Mouse (Mus musculus) neural tube, embryonic 13.5 days (tissue): ENCODE results near the gene Iqcn. TPM values are rescaled to one million over a fixed set of nuclear protein-coding genes. Genes with fewer than 3 reads are reported as not detected.
A peak's percentile ranks its signal among the peaks of the same experiment; 100 is the strongest.

ENCODE experiments used
- ATAC-seq: fragments of 200-750 bp; cut with Nextera tagmentation; 2 replicates; pipeline ENCODE4 v1.8.0; 2017; ENCODE audit warnings: low read depth, mild to moderate bottlenecking, moderate TSS enrichment, moderate library complexity
- H3K27ac ChIP-seq: fragments of 300-500 bp; sonication (generic); replicated peaks from 2 replicates; pipeline ENCODE4 v1.5.1; 2015; ENCODE audit warnings: moderate library complexity, mild to moderate bottlenecking, inconsistent platforms
- H3K27me3 ChIP-seq: fragments of 300-500 bp; sonication (generic); 2 replicates; pipeline ENCODE4 v1.6.1; 2015; ENCODE audit warnings: mild to moderate bottlenecking, inconsistent platforms
- H3K36me3 ChIP-seq: fragments of 300-500 bp; sonication (generic); 2 replicates; pipeline ENCODE4 v1.6.1; 2015; ENCODE audit warnings: mild to moderate bottlenecking, inconsistent platforms
- H3K4me1 ChIP-seq: fragments of 300-500 bp; sonication (generic); replicated peaks from 2 replicates; pipeline ENCODE4 v1.6.1; 2015; ENCODE audit warnings: inconsistent platforms
- H3K4me2 ChIP-seq: fragments of 300-500 bp; sonication (generic); 2 replicates; pipeline ENCODE4 v1.6.1; 2015; ENCODE audit warnings: inconsistent platforms, mild to moderate bottlenecking, moderate library complexity
- H3K4me3 ChIP-seq: fragments of 300-500 bp; sonication (generic); 2 replicates; pipeline ENCODE4 v1.5.1; 2015; ENCODE audit warnings: mild to moderate bottlenecking, inconsistent platforms
- H3K9ac ChIP-seq: fragments of 300-500 bp; sonication (generic); 2 replicates; pipeline ENCODE4 v1.6.1; 2015; ENCODE audit warnings: moderate library complexity, mild to moderate bottlenecking, inconsistent platforms
- H3K9me3 ChIP-seq: fragments of 300-500 bp; sonication (generic); 2 replicates; pipeline ENCODE4 v1.6.1; 2016; ENCODE audit warnings: inconsistent platforms
- WGBS: fragments of 180-500 bp; shearing (Covaris S2); methylation state at CpG from one replicate; pipeline ENCODE4 v1.1.7; 2015; 5-methylcytosine and 5-hydroxymethylcytosine counted together
- polyA plus RNA-seq: library from polyadenylated mRNA; unstranded; fragments of >200 nt; fragmentation: Nextera tagmentation; extraction: Ambion mirVana; gene quantifications from 2 replicates; pipeline ENCODE4 v1.2.1, GENCODE M21; 2015

Iqcn gene
- polyA plus RNA-seq, 1 experiment from 2014 or later, result 0.17 TPM

DNA sequence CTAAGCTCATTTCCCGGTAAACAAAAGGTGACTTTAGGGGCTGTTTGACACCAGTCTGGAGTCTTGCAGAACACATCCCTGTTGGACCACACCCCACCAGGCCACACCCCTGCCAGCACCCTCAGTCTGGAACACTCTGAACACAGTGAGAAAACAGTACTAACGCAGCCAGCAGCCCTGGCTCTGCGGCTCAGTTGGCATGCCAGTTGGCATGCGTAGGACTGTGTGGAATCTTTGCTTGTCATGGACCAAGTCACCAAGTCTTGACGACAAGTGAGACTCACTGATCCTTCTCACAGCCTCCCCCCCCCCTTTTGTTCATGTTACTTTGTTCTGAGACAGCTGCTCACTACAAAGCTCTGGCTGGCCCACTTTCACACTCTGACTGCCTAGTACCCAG lies 36.2 kb upstream of the Iqcn start:
- WGBS, result 72% methylated on average over 5 of the region's 5 CpGs
- Histone ChIP-seq H3K36me3 (no peaks in the 10 kb centered on the region), H3K4me3 (no peak overlapping the region), H3K27ac (no peak overlapping the region), H3K4me1 (peaks cover 7% of the 10 kb centered on the region), H3K4me2 (no peak overlapping the region), H3K27me3 (no peaks in the 10 kb centered on the region), H3K9me3 (no peaks in the 10 kb centered on the region), H3K9ac (no peak overlapping the region)
- ATAC-seq, result no peak

DNA sequence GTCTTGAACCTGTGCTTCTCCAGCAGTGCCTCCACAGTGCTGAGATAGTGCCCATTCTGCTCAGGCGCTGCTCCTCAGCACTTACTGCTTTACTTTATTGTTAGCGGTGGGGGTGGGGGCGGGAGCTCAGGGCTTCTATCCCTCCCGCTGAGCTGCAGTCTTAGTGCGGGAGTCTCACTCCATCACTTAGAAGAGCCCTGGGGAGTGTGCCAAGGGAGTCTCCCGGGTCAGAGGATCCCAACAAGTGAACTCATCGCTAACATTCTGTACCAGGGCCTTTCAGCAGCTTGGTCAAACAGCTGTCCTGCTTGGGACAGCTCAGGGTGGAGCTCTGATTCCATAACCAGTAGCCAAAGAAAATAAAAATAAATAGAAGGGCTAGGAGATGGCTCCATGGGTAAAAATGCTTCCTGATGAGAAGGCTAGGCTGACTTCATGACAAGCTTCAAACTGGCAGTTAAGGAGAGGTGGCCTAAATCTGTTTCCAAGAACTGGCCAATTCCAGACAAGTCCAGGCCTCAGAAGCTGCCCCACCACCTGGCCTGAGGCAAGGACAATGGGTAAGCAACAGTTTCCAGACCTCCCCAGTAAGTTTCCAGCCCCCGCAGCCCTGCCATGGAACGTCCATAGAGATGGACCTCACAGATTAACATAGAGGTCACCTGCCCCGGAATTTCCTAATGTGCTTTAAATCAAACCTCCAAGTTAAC lies 31.5 kb upstream of the Iqcn start:
- Histone ChIP-seq H3K27me3 (no peaks in the 10 kb centered on the region), H3K4me2 (no peak overlapping the region), H3K4me1 (peaks cover 34% of the 10 kb centered on the region), H3K4me3 (no peak overlapping the region), H3K27ac (peak overlapping the region; percentile 93; the same call in 1 of the 2 replicates), H3K9me3 (no peaks in the 10 kb centered on the region), H3K9ac (no peak overlapping the region), H3K36me3 (peaks cover 5% of the 10 kb centered on the region; the same call in 1 of the 2 replicates)
- no peak for ATAC-seq
- 65% methylated on average over 10 of the region's 10 CpGs for WGBS

DNA sequence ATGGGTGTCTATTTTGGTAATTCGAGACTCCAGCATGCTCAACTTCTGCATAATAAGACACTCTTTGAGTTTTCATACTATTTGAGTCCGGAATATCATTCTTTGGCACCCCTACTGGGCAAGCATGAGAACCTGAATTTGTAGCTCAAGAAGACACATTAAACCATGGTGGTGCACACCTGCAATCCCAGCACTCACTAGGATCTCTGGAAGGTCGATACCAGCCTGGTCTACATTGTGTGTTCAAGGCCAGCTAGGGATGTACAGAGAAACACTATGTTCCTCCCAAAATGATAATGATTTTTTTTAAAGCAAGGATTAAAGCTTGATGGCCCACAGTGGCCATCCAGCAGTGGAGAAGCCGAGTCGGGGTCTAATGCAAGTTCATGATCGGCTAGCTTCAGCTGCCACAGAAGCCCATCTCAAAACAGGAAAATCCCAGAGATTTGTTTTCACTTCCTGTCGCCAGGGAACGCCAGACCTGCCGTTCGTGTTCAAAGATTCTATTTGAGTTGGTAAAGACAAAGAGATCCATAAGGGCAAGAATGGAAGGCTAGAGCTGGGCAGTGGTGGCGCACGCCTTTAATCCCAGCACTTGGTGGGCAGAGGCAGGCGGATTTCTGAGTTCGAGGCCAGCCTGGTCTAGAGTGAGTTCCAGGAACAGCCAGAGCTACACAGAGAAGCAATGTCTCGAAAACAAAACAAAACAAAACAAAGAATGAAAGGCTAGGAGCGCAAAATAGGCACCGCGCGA lies 30.8 kb upstream of the Iqcn start:
- Histone ChIP-seq H3K4me3 (peak overlapping the region; percentile 60), H3K27me3 (no peaks in the 10 kb centered on the region), H3K27ac (peak overlapping the region; percentile 93), H3K9me3 (no peaks in the 10 kb centered on the region), H3K4me2 (peak overlapping the region; percentile 80), H3K9ac (peak overlapping the region; percentile 72), H3K36me3 (peaks cover 7% of the 10 kb centered on the region; the same call in 1 of the 2 replicates), H3K4me1 (peaks cover 34% of the 10 kb centered on the region)
- ATAC-seq, result peak; percentile 58
- 39% methylated on average over 19 of the region's 19 CpGs for WGBS

DNA sequence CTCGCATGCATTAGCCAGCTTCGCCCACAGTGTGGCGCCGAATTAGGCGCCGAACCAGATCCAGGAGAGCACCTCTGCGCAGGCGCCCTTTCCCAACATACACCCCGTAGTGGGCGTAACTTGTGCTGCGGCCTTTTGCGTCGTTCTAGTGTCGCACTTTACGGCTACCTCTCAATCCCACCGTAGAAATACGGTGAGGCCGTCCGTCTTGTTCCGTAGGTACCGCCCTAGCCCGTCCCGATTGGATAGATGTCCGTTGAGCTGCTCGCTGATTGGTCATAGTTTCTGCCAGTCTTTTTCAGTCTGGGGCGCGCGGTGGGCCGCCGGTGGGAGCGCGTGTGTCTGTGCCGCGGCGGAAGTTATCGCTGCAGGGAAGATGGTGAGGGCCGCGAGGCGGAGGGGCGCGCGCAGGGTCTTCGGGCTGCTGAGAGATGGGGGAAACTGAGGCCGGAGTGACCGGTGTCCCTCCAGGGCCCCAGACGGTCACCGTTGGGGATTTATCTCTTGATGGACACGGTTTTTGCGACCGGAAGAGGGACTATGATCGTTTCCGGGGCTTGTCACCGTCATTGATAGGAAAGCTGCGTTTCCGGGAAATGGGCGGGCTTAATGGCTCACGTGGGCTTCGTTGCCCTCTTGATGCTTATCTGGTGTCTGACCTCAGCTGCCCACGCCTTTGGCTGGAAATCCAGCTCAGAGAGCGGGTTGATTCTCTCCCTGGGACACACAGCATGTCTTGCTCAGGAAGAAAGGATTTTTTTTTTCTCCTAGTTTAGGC lies 30.0 kb upstream of the Iqcn start, which contains the start of gene Lsm4:
TSS of gene Lsm4 (plus strand) at position 170 of the 778 bp plus-strand sequence.
- Histone ChIP-seq H3K4me3 (peak within 1 kb of the TSS; percentile 60), H3K9ac (peak within 1 kb of the TSS; percentile 77), H3K27me3 (no peaks in the 10 kb centered on the region), H3K27ac (peak within 1 kb of the TSS; percentile 97), H3K36me3 (peaks cover 15% of the 10 kb centered on the region), H3K9me3 (no peaks in the 10 kb centered on the region), H3K4me2 (peak within 1 kb of the TSS; percentile 80), H3K4me1 (peaks cover 34% of the 10 kb centered on the region)
- under 1% methylated on average over 60 of the region's 60 CpGs for WGBS
- ATAC-seq, result peak; percentile 97

DNA sequence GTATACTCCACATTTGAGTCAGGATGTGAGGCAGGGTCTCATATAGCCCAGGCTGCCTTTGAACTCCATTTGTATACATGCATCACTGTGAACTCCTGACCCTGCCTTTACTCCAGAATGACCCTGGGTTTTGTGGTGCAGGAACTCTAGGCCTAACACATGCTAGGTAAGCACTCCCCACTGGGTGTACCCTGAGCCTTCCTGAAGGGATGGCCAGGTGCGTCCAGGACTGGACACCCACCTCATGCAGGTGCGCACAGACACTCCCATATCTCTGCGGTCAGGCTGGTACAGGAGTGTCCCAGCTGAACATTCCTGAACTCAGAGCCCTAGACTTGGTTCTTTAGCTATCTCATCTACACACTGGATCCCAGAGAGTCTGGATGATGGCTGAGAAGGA lies 29.1 kb upstream of the Iqcn start:
- peak overlapping the region; percentile 80 for H3K4me2 ChIP-seq
- H3K27me3 ChIP-seq, result no peaks in the 10 kb centered on the region
- no peaks in the 10 kb centered on the region for H3K9me3 ChIP-seq
- peak overlapping the region; percentile 60 for H3K4me3 ChIP-seq
- no peak; the same call in 1 of the 2 replicates for ATAC-seq
- H3K36me3 ChIP-seq, result peaks cover 23% of the 10 kb centered on the region
- H3K4me1 ChIP-seq, result peaks cover 34% of the 10 kb centered on the region
- 86% methylated on average over 3 of the region's 3 CpGs for WGBS
- peak overlapping the region; percentile 77 for H3K9ac ChIP-seq
- H3K27ac ChIP-seq, result peak overlapping the region; percentile 97

DNA sequence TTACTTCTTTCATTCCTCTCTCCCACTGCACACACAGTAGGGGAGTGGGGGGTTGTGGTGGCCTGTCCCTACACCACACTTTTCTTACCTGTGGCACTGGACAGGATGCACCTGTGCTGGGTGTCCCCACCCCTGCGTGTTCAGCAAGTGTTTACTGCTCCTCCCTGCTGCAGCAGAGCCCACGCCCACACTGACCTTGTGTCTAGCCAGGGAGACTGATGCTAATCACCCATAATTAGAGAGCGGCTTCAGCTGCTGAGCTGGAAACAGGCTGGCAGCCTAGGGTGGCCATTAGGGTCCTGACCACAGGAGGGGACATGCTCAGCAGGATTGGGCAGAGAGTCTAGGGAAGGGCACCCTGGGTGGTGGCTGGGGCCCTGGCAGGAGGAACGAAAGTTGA lies 28.5 kb upstream of the Iqcn start:
- H3K4me3 ChIP-seq, result no peak overlapping the region; the same call in 1 of the 2 replicates
- peak overlapping the region; percentile 80; the same call in 1 of the 2 replicates for H3K4me2 ChIP-seq
- peak overlapping the region; percentile 97 for H3K27ac ChIP-seq
- peaks cover 29% of the 10 kb centered on the region for H3K36me3 ChIP-seq
- ATAC-seq, result no peak
- H3K27me3 ChIP-seq, result no peaks in the 10 kb centered on the region
- peaks cover 34% of the 10 kb centered on the region for H3K4me1 ChIP-seq
- no peaks in the 10 kb centered on the region for H3K9me3 ChIP-seq
- peak overlapping the region; percentile 77 for H3K9ac ChIP-seq
- 84% methylated on average over 4 of the region's 4 CpGs for WGBS

DNA sequence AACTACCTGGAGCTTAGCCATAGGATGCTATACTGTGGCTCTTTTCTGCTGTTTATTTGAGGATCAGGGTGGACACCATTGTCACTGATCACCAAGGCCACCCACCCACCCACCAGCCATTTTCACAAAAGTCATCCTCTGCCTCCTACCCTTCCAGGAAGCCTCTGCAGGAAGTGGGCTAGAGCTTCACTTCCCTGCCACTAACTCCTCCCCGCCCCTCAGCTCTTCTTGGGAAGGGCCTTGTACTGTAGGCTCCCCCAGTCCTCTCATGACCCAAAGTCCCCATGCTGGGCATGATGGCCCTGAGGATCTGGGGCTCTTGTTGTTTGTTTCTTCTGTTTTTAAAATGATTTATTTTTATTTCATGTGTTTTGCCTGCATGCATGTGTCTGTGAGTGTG lies 27.9 kb upstream of the Iqcn start:
- WGBS, result 87% methylated on average over 1 of the region's 1 CpGs
- ATAC-seq, result no peak
- H3K9me3 ChIP-seq, result no peaks in the 10 kb centered on the region
- peaks cover 31% of the 10 kb centered on the region for H3K36me3 ChIP-seq
- H3K27me3 ChIP-seq, result no peaks in the 10 kb centered on the region
- peaks cover 34% of the 10 kb centered on the region for H3K4me1 ChIP-seq
- H3K4me3 ChIP-seq, result no peak overlapping the region
- H3K27ac ChIP-seq, result no peak overlapping the region
- H3K4me2 ChIP-seq, result no peak overlapping the region
- H3K9ac ChIP-seq, result peak overlapping the region; percentile 77; the same call in 1 of the 2 replicates

DNA sequence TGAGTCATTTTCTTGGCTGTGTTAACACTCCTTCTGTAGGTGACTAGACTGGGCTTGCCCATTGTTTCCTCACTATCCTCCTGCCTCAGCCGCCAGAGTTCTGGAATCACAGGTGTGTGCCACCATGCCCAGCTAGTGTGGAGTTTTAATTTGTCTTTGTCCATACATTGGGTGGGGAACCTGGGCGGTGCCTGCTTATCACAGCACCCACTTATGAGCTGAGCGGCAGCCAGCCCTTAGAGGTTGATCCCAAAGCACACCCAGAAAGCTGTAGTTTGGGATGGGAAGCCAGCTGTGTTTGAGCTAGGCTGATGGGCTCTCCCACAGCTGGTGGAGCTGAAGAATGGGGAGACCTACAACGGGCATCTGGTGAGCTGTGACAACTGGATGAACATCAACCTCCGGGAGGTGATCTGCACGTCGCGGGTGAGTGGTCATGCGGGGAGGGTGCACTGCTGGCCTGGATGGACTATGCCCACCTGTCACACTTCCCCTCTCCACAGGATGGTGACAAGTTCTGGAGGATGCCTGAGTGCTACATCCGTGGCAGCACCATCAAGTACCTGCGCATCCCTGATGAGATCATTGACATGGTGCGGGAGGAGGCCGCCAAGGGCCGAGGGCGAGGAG lies 25.7 kb upstream of the Iqcn start:
- H3K9ac ChIP-seq, result no peak overlapping the region
- H3K4me1 ChIP-seq, result peaks cover 28% of the 10 kb centered on the region
- H3K27me3 ChIP-seq, result no peaks in the 10 kb centered on the region
- WGBS, result 94% methylated on average over 15 of the region's 15 CpGs
- no peak for ATAC-seq
- no peaks in the 10 kb centered on the region for H3K9me3 ChIP-seq
- H3K27ac ChIP-seq, result no peak overlapping the region
- no peak overlapping the region for H3K4me2 ChIP-seq
- no peak overlapping the region for H3K4me3 ChIP-seq
- peaks cover 31% of the 10 kb centered on the region for H3K36me3 ChIP-seq

DNA sequence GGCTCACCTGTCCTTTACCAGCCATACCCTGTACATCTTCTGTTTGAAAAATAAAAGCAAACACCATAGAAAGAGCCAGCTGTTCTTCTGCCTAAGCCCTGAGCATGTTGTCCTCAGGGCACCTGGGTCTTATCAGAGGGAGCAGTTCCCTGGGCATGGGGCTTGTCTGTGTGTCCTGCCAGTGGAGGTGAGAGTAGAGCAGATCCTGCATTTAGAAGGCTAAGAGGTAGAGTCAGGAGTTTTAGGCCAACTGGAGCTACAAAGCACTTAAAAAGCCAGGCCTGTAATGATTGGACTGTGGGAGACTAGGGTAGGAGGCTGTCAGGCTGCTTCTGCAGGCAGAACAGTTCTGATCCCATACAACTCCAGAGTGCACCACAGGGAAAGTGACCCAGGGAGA lies 24.6 kb upstream of the Iqcn start:
- Histone ChIP-seq H3K4me1 (peaks cover 25% of the 10 kb centered on the region), H3K9me3 (no peaks in the 10 kb centered on the region), H3K27ac (no peak overlapping the region), H3K9ac (no peak overlapping the region), H3K4me3 (no peak overlapping the region), H3K4me2 (no peak overlapping the region), H3K36me3 (peaks cover 31% of the 10 kb centered on the region), H3K27me3 (no peaks in the 10 kb centered on the region)
- ATAC-seq, result no peak

DNA sequence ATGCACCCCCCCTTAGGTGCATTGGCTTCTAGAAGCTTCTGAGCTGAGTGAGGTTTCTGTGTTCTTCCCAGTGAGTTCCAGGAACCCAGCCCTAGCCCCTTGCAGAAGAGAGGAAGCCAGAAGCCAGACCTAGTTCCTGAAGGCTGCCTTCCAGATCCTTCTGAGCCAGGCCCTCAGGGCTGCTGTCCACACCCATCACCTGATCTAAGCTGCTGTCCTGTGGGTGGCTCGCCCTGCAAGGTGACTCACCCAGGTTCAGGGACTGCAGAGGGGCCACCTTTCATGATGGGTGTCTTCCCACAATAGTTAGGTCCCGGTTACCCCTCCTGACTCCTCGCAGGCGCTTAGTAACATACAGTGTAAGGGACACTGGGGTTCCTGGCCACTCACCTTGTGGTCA lies 23.9 kb upstream of the Iqcn start:
- no peak for ATAC-seq
- peaks cover 21% of the 10 kb centered on the region for H3K4me1 ChIP-seq
- no peaks in the 10 kb centered on the region for H3K9me3 ChIP-seq
- H3K4me2 ChIP-seq, result no peak overlapping the region
- H3K36me3 ChIP-seq, result peaks cover 31% of the 10 kb centered on the region
- H3K27ac ChIP-seq, result no peak overlapping the region
- H3K27me3 ChIP-seq, result no peaks in the 10 kb centered on the region
- 89% methylated on average over 4 of the region's 4 CpGs for WGBS
- no peak overlapping the region for H3K9ac ChIP-seq
- no peak overlapping the region for H3K4me3 ChIP-seq

DNA sequence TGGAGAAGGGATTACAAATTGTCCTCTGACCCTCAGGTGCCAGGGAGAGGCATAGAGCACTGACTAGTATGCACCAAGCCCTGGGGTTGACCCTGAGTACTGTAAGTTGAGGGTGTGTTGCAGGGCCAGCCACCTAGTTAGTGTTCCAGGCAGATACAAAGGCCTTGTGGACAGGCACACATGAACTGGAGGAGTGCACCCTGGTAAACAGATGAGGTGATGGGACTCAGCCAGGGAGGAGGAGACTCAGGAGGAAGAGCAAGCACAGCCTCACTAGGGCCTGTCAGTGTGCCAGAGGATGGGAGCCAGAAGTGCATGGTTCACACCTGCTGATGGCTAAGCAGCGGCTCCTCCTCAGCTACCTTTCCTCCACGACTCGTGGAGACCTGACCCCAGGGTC lies 23.2 kb upstream of the Iqcn start:
- H3K27ac ChIP-seq, result no peak overlapping the region
- peaks cover 18% of the 10 kb centered on the region for H3K4me1 ChIP-seq
- no peak for ATAC-seq
- H3K9me3 ChIP-seq, result no peaks in the 10 kb centered on the region
- H3K27me3 ChIP-seq, result no peaks in the 10 kb centered on the region
- H3K9ac ChIP-seq, result no peak overlapping the region
- 86% methylated on average over 3 of the region's 3 CpGs for WGBS
- no peak overlapping the region for H3K4me3 ChIP-seq
- no peak overlapping the region for H3K4me2 ChIP-seq
- peaks cover 31% of the 10 kb centered on the region for H3K36me3 ChIP-seq
